Mouse (Mus musculus) cerebellum, adult 18-20 months (tissue): ENCODE data around the gene Dyrk4.

Experiments used
- DNase-seq, 2 experiments: peaks; one replicate each; pipeline ENCODE4 v3.0.0; 2021

Gene Dyrk4

DNA sequence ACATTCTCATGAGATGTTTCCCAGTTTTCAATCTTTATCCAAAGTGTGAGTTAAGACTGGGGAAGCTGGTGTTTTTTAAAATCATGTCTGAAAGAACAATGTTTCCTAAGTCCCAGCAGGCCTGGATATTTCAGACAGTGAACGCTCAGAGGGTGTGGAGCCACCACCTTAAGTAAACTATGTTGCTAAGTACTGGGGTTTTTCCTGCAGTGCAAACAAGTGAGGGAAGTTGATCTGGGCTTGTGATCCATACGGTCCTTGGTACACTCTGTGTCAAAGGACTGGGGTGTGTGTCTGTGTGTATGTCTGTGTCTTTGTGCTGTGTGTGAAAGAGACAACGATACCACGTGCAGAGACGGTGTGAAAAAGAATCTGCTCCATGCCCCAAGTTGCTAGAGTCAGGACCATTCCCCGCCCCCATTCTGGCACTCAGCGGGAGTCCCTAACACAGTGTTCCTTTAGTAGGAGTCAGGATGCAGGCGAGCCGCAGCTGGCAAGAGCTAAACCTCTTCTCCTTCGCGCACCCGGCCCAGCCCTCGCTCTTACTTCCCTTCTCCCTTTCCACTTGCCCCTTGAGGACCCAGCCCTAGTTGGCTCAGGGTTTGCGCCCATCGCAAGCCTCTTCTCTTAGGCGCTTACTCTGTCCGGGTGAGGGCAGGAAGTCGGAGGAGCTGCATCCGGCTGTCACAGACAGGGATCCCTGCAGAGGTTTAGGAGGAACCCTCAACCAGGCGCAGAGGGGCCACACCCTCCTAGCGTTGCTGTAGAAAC is at the start of gene Dyrk4:
Dyrk4 (minus strand) TSS at position 729 of the 771 bp plus-strand sequence.
- no peak for DNase-seq

- no peak for DNase-seq
Measured at GRCm38 (mm10) chr6:126966241-126967026, 44.8 kb upstream of the Dyrk4 start.

GRCm38 (mm10) chr6:126963426-126963825 is 41.8 kb upstream of the Dyrk4 start:
- no peak for DNase-seq

- DNase-seq, result no peak
Measured at GRCm38 (mm10) chr6:126962709-126963108, 41.1 kb upstream of the Dyrk4 start.

DNA sequence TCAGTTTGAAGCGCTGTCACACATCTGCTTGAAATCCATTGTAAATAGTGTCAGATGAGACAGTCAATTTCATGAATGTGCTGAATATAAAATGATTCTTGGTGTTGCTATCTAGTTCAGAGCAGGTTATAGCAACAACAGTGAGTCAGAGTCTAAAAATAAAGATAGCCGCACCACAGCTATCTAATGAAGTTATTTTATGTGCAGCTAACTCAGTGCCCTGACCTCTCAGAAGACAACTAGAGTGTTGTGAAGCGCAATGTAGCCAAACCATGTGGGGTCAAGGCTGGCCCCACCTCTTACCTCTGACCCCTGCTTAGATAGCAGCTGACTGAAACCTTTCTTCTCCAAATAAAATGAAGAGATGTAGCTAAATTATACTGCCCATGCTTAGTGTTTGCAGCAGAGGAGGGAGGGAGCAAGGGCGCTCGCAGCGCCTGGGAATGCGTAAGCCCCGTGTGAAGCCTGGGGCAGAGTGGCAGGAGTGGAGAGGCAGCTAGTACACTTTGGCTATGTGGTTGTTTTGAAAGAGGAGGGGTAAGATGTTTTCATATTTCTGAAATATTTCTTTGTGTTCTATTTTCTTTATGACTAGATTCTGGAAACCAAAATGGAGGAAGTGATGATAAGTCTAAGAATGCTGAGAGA is 39.9 kb upstream of the Dyrk4 start:
- DNase-seq, result no peak

- peak; percentile 68 to 82 for DNase-seq
Measured at GRCm38 (mm10) chr6:126955734-126956133, 34.1 kb upstream of the Dyrk4 start.

- no peak for DNase-seq
Measured at GRCm38 (mm10) chr6:126948336-126948735, 26.7 kb upstream of the Dyrk4 start.

GRCm38 (mm10) chr6:126940451-126940850 is 18.8 kb upstream of the Dyrk4 start:
- DNase-seq, result peak in 1 of 2 experiments; percentile 30

DNA sequence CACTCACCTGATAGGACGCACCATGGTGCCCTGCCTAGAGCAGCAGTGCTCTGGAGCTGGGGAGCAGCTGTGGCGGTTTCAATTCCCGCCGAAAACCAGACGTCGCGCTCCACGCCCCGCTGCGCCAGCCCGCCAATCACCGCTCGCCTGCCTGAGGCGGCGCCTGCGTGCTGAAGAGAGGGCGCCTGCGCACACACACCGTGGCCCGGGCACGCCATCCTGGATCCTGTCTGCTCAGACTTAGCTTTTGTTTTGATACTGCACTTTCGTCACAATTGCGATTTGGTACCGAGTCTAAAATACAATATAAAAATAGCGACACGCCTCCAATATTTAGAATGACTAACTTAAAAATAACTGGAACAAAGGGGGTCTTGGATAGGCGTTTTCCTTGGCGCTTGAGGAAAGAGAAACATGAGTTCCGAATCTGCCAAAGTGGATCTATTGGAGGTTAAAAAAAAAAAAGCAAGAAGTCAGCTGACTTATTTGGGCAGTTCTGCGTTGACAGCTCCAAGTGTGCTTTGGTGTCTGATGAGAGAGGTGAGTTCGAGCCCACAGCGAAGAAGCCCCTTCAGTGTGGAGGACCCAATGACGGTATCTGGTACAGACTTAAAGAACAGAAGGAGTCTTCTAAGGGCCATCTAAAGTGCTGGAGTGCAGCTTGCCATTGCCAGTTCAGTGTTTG is 18.0 kb upstream of the Dyrk4 start, which contains the start of the genes Rad51ap1 and D6Wsu163e:
Rad51ap1 (minus strand) TSS at position 101 of the 685 bp plus-strand sequence.
D6Wsu163e (plus strand) TSS at position 476 of the 685 bp plus-strand sequence.
- DNase-seq, result peak; percentile 92 to 98

DNA sequence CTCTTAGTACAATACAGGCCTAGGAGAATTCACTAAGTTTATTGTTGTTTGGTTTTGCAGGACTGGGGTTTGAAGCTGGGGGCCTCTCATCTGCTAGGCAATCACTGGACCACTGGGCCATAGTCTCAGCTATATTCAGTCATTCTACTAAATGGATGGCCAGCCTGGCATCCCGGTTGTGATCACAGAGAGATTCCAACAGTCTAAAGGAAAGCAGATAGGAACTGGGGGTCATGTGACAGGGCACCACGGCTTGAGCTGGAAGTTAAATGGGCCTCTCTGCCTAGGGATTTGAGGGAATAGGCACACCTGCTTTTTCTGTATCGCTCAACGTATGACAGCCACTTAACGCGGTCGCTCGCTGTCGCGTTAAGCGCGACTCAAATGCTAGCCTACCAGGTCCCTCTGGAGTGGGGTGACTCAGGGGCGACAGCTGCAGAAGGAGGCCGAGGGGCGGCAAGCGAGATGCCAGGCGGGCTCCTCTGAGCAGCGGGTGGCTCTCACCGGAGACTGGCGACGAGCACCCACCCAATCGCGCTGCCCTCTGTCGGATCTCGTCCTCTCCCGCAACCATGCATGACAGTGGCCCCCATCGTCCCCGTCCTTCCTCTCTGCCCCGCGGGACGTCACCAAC is 17.3 kb upstream of the Dyrk4 start:
- DNase-seq, result no peak

- no peak for DNase-seq
Measured at GRCm38 (mm10) chr6:126938047-126938446, 16.4 kb upstream of the Dyrk4 start.

- DNase-seq, result no peak
Measured at GRCm38 (mm10) chr6:126932896-126933295, 11.3 kb upstream of the Dyrk4 start.

GRCm38 (mm10) chr6:126914928-126915327 is 6.7 kb downstream of the Dyrk4 start:
- DNase-seq, result no peak

GRCm38 (mm10) chr6:126910727-126911126 is 10.9 kb downstream of the Dyrk4 start:
- no peak for DNase-seq

DNA sequence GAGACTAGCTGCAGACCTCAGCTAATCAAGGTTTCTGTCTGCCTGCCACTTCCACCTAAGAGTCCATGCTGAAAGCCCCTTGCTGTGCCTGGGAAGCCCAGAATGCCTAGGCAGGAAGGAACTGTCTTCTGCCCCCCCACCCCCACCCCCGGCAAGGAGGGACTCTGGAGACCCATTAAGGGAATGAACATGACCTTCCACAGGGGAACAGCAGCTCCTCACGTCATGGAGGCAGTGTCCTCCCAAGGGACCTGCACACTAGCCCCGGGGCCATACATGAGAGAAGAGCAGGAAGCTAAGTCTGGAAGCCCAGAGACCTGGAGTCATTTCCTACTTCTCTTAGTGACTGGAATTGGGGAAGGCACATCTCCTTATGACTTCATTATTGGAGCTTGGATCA is 13.8 kb downstream of the Dyrk4 start:
- DNase-seq, result no peak

DNA sequence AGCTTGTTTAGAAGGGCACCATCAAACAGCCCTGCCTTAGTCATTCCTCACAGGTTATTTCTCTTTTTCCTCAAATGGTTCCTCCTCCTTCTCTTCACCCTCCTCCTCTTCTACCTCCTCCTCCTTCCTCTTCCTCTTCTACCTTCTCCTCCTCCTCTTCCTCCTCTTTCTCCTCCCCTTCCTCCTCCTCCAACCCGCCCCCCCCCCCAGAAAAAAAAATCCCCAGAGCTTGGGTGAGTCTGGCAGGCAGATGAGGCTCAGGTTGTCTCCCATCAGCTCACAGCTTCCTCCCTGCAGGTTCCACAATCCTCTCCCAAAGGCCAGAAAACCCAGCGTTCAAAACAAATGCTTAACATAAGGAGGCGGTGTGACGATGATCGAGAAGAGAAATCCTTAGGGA is 14.3 kb downstream of the Dyrk4 start:
- no peak for DNase-seq

DNA sequence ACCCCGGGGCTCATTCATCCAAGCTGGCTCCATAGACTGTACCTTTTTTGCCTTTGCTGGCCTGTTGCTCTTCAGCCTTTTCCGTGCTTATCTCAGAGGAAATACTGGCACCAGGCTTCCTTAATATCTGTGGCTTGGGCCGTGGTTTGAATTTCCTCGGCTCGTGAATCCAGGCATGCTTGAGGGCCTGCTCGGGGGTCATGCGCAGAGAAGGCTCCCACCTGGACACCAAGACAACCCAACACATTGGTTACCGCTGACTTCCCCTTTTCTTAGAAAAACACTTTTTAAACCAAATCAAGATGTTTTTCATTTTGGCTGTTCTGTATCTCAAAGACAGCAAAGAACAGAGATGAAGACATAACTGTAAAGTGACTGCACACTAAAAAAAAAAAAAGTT is 44.5 kb downstream of the Dyrk4 start:
- DNase-seq, result no peak

- DNase-seq, result no peak
Measured at GRCm38 (mm10) chr6:126852881-126853280, 68.8 kb downstream of the Dyrk4 start, which contains the start of gene Akap3. Akap3 (plus strand) TSS chr6:126853098.

- DNase-seq, result peak; percentile 92 to 98
Measured at GRCm38 (mm10) chr6:126848712-126849704, 72.6 kb downstream of the Dyrk4 start, which contains the start of gene Ndufa9. Ndufa9 (minus strand) TSS chr6:126849136.

- no peak for DNase-seq
Measured at GRCm38 (mm10) chr6:126836628-126837027, 85.0 kb downstream of the Dyrk4 start.
